Mouse (Mus musculus) intestine, embryonic 15.5 days (tissue): Measurements from ENCODE around the gene Pik3c2b. TPM values are rescaled to one million over a fixed set of nuclear protein-coding genes. Genes with fewer than 3 reads are reported as not detected.

Experiments
- ATAC-seq: fragments of 200-750 bp; cut with Nextera tagmentation; 2 replicates; pipeline ENCODE4 v1.8.0; 2017; ENCODE audit warnings: moderate TSS enrichment, moderate library complexity
- H3K27ac ChIP-seq: fragments of 300-500 bp; sonication (generic); 2 replicates; pipeline ENCODE4 v1.5.1; 2015; ENCODE audit warnings: mild to moderate bottlenecking, inconsistent platforms
- H3K27me3 ChIP-seq: fragments of 300-500 bp; sonication (generic); replicated peaks from 2 replicates; pipeline ENCODE4 v1.6.1; 2015; ENCODE audit warnings: inconsistent platforms
- H3K36me3 ChIP-seq: fragments of 300-500 bp; sonication (generic); 2 replicates; pipeline ENCODE4 v1.6.1; 2015; ENCODE audit warnings: inconsistent platforms
- H3K4me1 ChIP-seq: fragments of 300-500 bp; sonication (generic); replicated peaks from 2 replicates; pipeline ENCODE4 v1.6.1; 2015; ENCODE audit warnings: inconsistent platforms
- H3K4me2 ChIP-seq: fragments of 300-500 bp; sonication (generic); replicated peaks from 2 replicates; pipeline ENCODE4 v1.6.1; 2015; ENCODE audit warnings: mild to moderate bottlenecking, inconsistent platforms
- H3K4me3 ChIP-seq: fragments of 300-500 bp; sonication (generic); replicated peaks from 2 replicates; pipeline ENCODE4 v1.5.1; 2015; ENCODE audit warnings: inconsistent platforms
- H3K9ac ChIP-seq: fragments of 300-500 bp; sonication (generic); 2 replicates; pipeline ENCODE4 v1.6.1; 2015; ENCODE audit warnings: inconsistent platforms
- H3K9me3 ChIP-seq: fragments of 300-500 bp; sonication (generic); 2 replicates; pipeline ENCODE4 v1.6.1; 2016; ENCODE audit warnings: inconsistent platforms
- WGBS: fragments of 180-500 bp; shearing (Covaris S2); methylation state at CpG from one replicate; pipeline ENCODE4 v1.1.7; 2015; 5-methylcytosine and 5-hydroxymethylcytosine counted together
- polyA plus RNA-seq: library from polyadenylated mRNA; unstranded; fragments of >200 nt; fragmentation: Nextera tagmentation; extraction: Ambion mirVana; gene quantifications from 2 replicates; pipeline ENCODE4 v1.2.1, GENCODE M21; 2015

The Pik3c2b gene
- polyA plus RNA-seq, 1 experiment from 2014 or later: 6.1 TPM

- Histone ChIP-seq H3K27ac (no peak overlapping the region), H3K9ac (no peak overlapping the region), H3K4me1 (peaks cover 12% of the 10 kb centered on the region), H3K4me2 (no peak overlapping the region), H3K4me3 (no peak overlapping the region), H3K36me3 (no peaks in the 10 kb centered on the region), H3K27me3 (no peaks in the 10 kb centered on the region), H3K9me3 (no peaks in the 10 kb centered on the region)
- no peak for ATAC-seq
- WGBS: 79% methylated on average over 6 of the region's 6 CpGs
Observed at GRCm38 (mm10) chr1:133155270-133155669, 109.8 kb downstream of the Pik3c2b start.

Other genes with a start within 250 kb of the Pik3c2b start
- 4.9 TPM in 2 replicates for gene Lrrn2, start 165.4 kb upstream of the Pik3c2b start, polyA plus RNA-seq
- 27.1 and 31.9 TPM in 2 replicates for gene Mdm4, start 15.1 kb upstream of the Pik3c2b start, polyA plus RNA-seq
- 46.7 and 46.9 TPM in 2 replicates for gene Ppp1r15b, start 85.5 kb downstream of the Pik3c2b start, polyA plus RNA-seq
- gene Plekha6, start 118.5 kb downstream of the Pik3c2b start, polyA plus RNA-seq: 13.7 and 15.3 TPM in 2 replicates